Mouse (Mus musculus): ENCODE measurements around the gene Olfr186. TPM values are rescaled to one million over a fixed set of nuclear protein-coding genes. Genes with fewer than 3 reads are reported as not detected.

Olfr186 gene
- polyA plus RNA-seq, 1 experiment from 2014 or later: not detected

GRCm38 (mm10) chr16:59013357-59014018, 16.6 kb downstream of the Olfr186 start:
- ATAC-seq (ENCODE audit: low FRiP score, low TSS enrichment): no peak
- Histone ChIP-seq H3K27me3 (ENCODE audit: control insufficient read depth, insufficient read depth, low read length) (no peaks in the 10 kb centered on the region), H3K36me3 (ENCODE audit: control insufficient read depth, insufficient read depth, low read length) (no peaks in the 10 kb centered on the region), H3K4me3 (ENCODE audit: low read length) (no peak overlapping the region), H3K9me3 (ENCODE audit: control insufficient read depth, low read length) (no peaks in the 10 kb centered on the region), H3K4me1 (ENCODE audit: control insufficient read depth, insufficient read depth, low read length) (no peaks in the 10 kb centered on the region), H3K9ac (ENCODE audit: low read depth, low read length) (no peak overlapping the region), H3K4me2 (replicated peaks; ENCODE audit: low read depth, low read length) (no peak overlapping the region), H3K27ac (ENCODE audit: low read depth, low read length) (no peak overlapping the region)
- 77% methylated on average over 2 of the region's 2 CpGs for WGBS

GRCm38 (mm10) chr16:59007146-59007545, 22.9 kb downstream of the Olfr186 start:
- no peak for ATAC-seq (ENCODE audit: low FRiP score, low TSS enrichment)
- Histone ChIP-seq H3K4me3 (ENCODE audit: low read length) (no peak overlapping the region), H3K4me2 (replicated peaks; ENCODE audit: low read depth, low read length) (no peak overlapping the region)

DNA sequence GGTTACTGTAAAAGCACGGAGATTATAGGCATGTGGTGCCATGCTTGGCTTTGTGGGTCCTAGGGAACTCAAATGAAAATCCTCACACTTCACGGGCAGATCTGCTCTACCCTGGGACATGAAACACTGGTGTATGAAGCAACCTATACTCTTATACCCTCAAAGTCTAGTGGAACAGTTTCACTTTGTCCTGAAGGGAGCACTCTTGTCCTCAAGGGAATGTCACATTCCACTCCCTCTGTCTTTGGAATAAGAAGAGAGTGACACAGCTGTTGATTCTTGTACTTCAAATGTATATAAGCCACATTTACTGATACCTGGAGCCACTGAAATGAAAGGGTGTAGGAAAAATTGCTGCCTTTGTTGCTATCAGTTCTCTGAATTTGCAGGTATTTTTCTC, 35.0 kb downstream of the Olfr186 start, which contains the start of gene Olfr183:
Gene Olfr183, plus strand, starts transcription at position 301 of the 400 bp plus-strand sequence.
- Histone ChIP-seq H3K4me3 (ENCODE audit: low read length) (no peak within 1 kb of the TSS), H3K4me1 (ENCODE audit: control insufficient read depth, insufficient read depth, low read length) (no peaks in the 10 kb centered on the region), H3K9me3 (ENCODE audit: control insufficient read depth, low read length) (no peaks in the 10 kb centered on the region), H3K4me2 (replicated peaks; ENCODE audit: low read depth, low read length) (no peak within 1 kb of the TSS), H3K9ac (ENCODE audit: low read depth, low read length) (no peak within 1 kb of the TSS), H3K27me3 (ENCODE audit: control insufficient read depth, insufficient read depth, low read length) (no peaks in the 10 kb centered on the region), H3K27ac (ENCODE audit: low read depth, low read length) (no peak within 1 kb of the TSS), H3K36me3 (ENCODE audit: control insufficient read depth, insufficient read depth, low read length) (no peaks in the 10 kb centered on the region)
- WGBS: 71% methylated on average over 2 of the region's 2 CpGs
- ATAC-seq (ENCODE audit: low FRiP score, low TSS enrichment): no peak

More at GRCm38 (mm10) chr16:59007146-59007545, 22.9 kb downstream of the Olfr186 start:
- Histone ChIP-seq H3K27ac (ENCODE audit: low read depth, low read length) (no peak overlapping the region), H3K9ac (ENCODE audit: low read depth, low read length) (no peak overlapping the region), H3K36me3 (ENCODE audit: control insufficient read depth, insufficient read depth, low read length) (no peaks in the 10 kb centered on the region), H3K9me3 (ENCODE audit: control insufficient read depth, low read length) (no peaks in the 10 kb centered on the region), H3K4me1 (ENCODE audit: control insufficient read depth, insufficient read depth, low read length) (no peaks in the 10 kb centered on the region), H3K27me3 (ENCODE audit: control insufficient read depth, insufficient read depth, low read length) (no peaks in the 10 kb centered on the region)

Other genes with a start within 250 kb of the Olfr186 start
- not detected in 2 replicates for gene Olfr173, start 230.0 kb downstream of the Olfr186 start, polyA plus RNA-seq (2014; fragmentation: Nextera tagmentation; extraction: Ambion mirVana)
- not detected in 2 replicates for gene Olfr175-ps1, start 203.5 kb downstream of the Olfr186 start, polyA plus RNA-seq (2014; fragmentation: Nextera tagmentation; extraction: Ambion mirVana)
- not detected in 2 replicates for gene Olfr177, start 155.5 kb downstream of the Olfr186 start, polyA plus RNA-seq (2014; fragmentation: Nextera tagmentation; extraction: Ambion mirVana)
- gene Olfr178, start 138.2 kb downstream of the Olfr186 start, polyA plus RNA-seq (2014; fragmentation: Nextera tagmentation; extraction: Ambion mirVana): not detected in 2 replicates
- gene Olfr181, start 101.5 kb downstream of the Olfr186 start, polyA plus RNA-seq (2014; fragmentation: Nextera tagmentation; extraction: Ambion mirVana): not detected in 2 replicates
- not detected in 2 replicates for gene Olfr180, start 100.9 kb downstream of the Olfr186 start, polyA plus RNA-seq (2014; fragmentation: Nextera tagmentation; extraction: Ambion mirVana)
- not detected in 2 replicates for gene Olfr183, start 34.9 kb downstream of the Olfr186 start, polyA plus RNA-seq (2014; fragmentation: Nextera tagmentation; extraction: Ambion mirVana)
- not detected in 2 replicates for gene Olfr187, start 9.5 kb upstream of the Olfr186 start, polyA plus RNA-seq (2014; fragmentation: Nextera tagmentation; extraction: Ambion mirVana)
- gene Olfr190, start 47.7 kb upstream of the Olfr186 start, polyA plus RNA-seq (2014; fragmentation: Nextera tagmentation; extraction: Ambion mirVana): not detected in 2 replicates
- gene Olfr191, start 59.5 kb upstream of the Olfr186 start, polyA plus RNA-seq (2014; fragmentation: Nextera tagmentation; extraction: Ambion mirVana): not detected in 2 replicates
- not detected in 2 replicates for gene Olfr193, start 81.6 kb upstream of the Olfr186 start, polyA plus RNA-seq (2014; fragmentation: Nextera tagmentation; extraction: Ambion mirVana)
- gene Olfr194, start 90.8 kb upstream of the Olfr186 start, polyA plus RNA-seq (2014; fragmentation: Nextera tagmentation; extraction: Ambion mirVana): not detected in 2 replicates
- gene Olfr195, start 116.8 kb upstream of the Olfr186 start, polyA plus RNA-seq (2014; fragmentation: Nextera tagmentation; extraction: Ambion mirVana): not detected in 2 replicates
- gene Olfr196, start 140.2 kb upstream of the Olfr186 start, polyA plus RNA-seq (2014; fragmentation: Nextera tagmentation; extraction: Ambion mirVana): not detected in 2 replicates
- gene Olfr198, start 173.2 kb upstream of the Olfr186 start, polyA plus RNA-seq (2014; fragmentation: Nextera tagmentation; extraction: Ambion mirVana): not detected in 2 replicates
- gene Olfr199, start 189.5 kb upstream of the Olfr186 start, polyA plus RNA-seq (2014; fragmentation: Nextera tagmentation; extraction: Ambion mirVana): not detected in 2 replicates
- not detected in 2 replicates for gene Olfr201, start 242.3 kb upstream of the Olfr186 start, polyA plus RNA-seq (2014; fragmentation: Nextera tagmentation; extraction: Ambion mirVana)

Data from kidney, embryonic 14.5 days (tissue).